Mouse (Mus musculus): ENCODE results near the gene Snx25.

DNA sequence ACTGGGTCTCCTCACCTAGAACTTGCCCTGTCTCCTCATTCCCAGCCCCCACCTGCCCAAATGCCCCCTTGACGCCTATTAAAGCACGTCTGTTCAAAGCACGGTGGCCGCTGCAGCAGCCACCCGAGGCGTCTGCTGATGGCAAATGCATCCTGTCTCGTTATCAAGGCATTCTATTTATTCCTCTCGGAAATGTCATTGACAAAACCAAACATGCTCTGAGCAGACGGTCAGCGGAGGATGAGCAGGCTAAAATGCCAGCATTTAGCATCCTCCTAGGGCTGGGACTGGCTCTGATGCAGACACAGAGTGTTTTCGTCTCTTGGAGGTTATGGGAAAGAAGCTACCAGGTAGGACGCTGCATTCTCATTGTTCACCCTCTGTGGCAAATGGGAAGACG, 111.7 kb downstream of the Snx25 start:
- no peak for TF ChIP-seq POLR2A (IDR thresholded peaks at IDR 0.05; ENCODE audit: borderline replicate concordance, control insufficient read depth, low read depth, low read length)
- no peak for TF ChIP-seq CTCF (IDR thresholded peaks at IDR 0.05; ENCODE audit: control insufficient read depth, insufficient read depth, low read length)
